Mouse (Mus musculus) kidney, postnatal 0 days (tissue): ENCODE measurements around the gene Foxl1. TPM values are rescaled to one million over a fixed set of nuclear protein-coding genes. Genes with fewer than 3 reads are reported as not detected.
A peak's percentile ranks its signal among the peaks of the same experiment; 100 is the strongest.

Experiments used
- ATAC-seq: fragments of 200-750 bp; cut with Nextera tagmentation; replicated peaks from 2 replicates; pipeline ENCODE4 v1.8.0; 2017; ENCODE audit warnings: low read depth, moderate number of reproducible peaks, moderate TSS enrichment, moderate library complexity; ENCODE audit not compliant: low FRiP score
- DNase-seq: peaks from one replicate; pipeline ENCODE4 v3.0.0-alpha.2; 2016; ENCODE audit warnings: low spot score
- H3K27ac ChIP-seq: fragments of 300-500 bp; sonication (generic); 2 replicates; pipeline ENCODE4 v1.5.1; 2014; ENCODE audit warnings: mild to moderate bottlenecking
- H3K27me3 ChIP-seq: fragments of 300-500 bp; sonication (generic); 2 replicates; pipeline ENCODE4 v1.6.1; 2014; ENCODE audit warnings: low read length, mixed read lengths; ENCODE audit not compliant: insufficient read depth
- H3K36me3 ChIP-seq: fragments of 300-500 bp; sonication (generic); 2 replicates; pipeline ENCODE4 v1.6.1; 2014; ENCODE audit warnings: low read length, mixed read lengths; ENCODE audit not compliant: insufficient read depth
- H3K4me1 ChIP-seq: fragments of 300-500 bp; sonication (generic); replicated peaks from 2 replicates; pipeline ENCODE4 v1.6.1; 2014; ENCODE audit warnings: antibody characterized with exemption, low read length, mixed read lengths; ENCODE audit not compliant: insufficient read depth
- H3K4me2 ChIP-seq: fragments of 300-500 bp; sonication (generic); 2 replicates; pipeline ENCODE4 v1.6.1; 2014; ENCODE audit warnings: mild to moderate bottlenecking, low read length, moderate library complexity, mixed read lengths
- H3K4me3 ChIP-seq: fragments of 300-500 bp; sonication (generic); replicated peaks from 2 replicates; pipeline ENCODE4 v1.5.1; 2014; ENCODE audit warnings: low read depth, low read length
- H3K9ac ChIP-seq: fragments of 300-500 bp; sonication (generic); 2 replicates; pipeline ENCODE4 v1.6.1; 2014; ENCODE audit warnings: low read depth, low read length
- H3K9me3 ChIP-seq: fragments of 300-500 bp; sonication (generic); replicated peaks from 2 replicates; pipeline ENCODE4 v1.6.1; 2016; ENCODE audit warnings: low read length, inconsistent platforms, mixed read lengths
- CTCF ChIP-seq: IDR thresholded peaks from 2 replicates; pipeline ENCODE4 v1.5.1; 2016; ENCODE audit warnings: antibody characterized with exemption, low read depth, mild to moderate bottlenecking, moderate library complexity
- WGBS: fragments of 180-500 bp; shearing (Covaris S2); extraction: QIAGEN DNeasy Blood & Tissue Kit; methylation state at CpG from one replicate; pipeline ENCODE4 v1.1.7; 2014; 5-methylcytosine and 5-hydroxymethylcytosine counted together
- polyA plus RNA-seq: library from polyadenylated mRNA; unstranded; fragments of >200 nt; fragmentation: Nextera tagmentation; extraction: Ambion mirVana; gene quantifications from 2 replicates; pipeline ENCODE4 v1.2.1, GENCODE M21; 2015

The Foxl1 gene
- polyA plus RNA-seq, 1 experiment from 2014 or later: 8.3 TPM

GRCm38 (mm10) chr8:121170116-121170515, 42.4 kb downstream of the Foxl1 start:
- Histone ChIP-seq H3K36me3 (no peaks in the 10 kb centered on the region), H3K27ac (peak overlapping the region; percentile 60; the same call in 1 of the 2 replicates), H3K4me3 (no peak overlapping the region), H3K9ac (no peak overlapping the region), H3K4me2 (no peak overlapping the region), H3K9me3 (no peaks in the 10 kb centered on the region), H3K4me1 (peaks cover 13% of the 10 kb centered on the region), H3K27me3 (no peaks in the 10 kb centered on the region)
- 25% methylated on average over 7 of the region's 7 CpGs for WGBS
- no peak for TF ChIP-seq CTCF
- ATAC-seq (no peak), DNase-seq (no peak)

- Histone ChIP-seq H3K9ac (no peak overlapping the region), H3K27me3 (no peaks in the 10 kb centered on the region), H3K4me2 (no peak overlapping the region), H3K4me1 (peaks cover 13% of the 10 kb centered on the region), H3K36me3 (no peaks in the 10 kb centered on the region), H3K4me3 (no peak overlapping the region), H3K27ac (peak overlapping the region; percentile 60; the same call in 1 of the 2 replicates), H3K9me3 (no peaks in the 10 kb centered on the region)
- peak; percentile 36; the same call in 1 of the 2 replicates for TF ChIP-seq CTCF
- WGBS: 50% methylated on average over 27 of the region's 27 CpGs
- ATAC-seq (no peak), DNase-seq (no peak)
These were observed 43.1 kb downstream of the Foxl1 start for GRCm38 (mm10) chr8:121170626-121171552.

- Histone ChIP-seq H3K4me2 (no peak overlapping the region), H3K9ac (no peak overlapping the region), H3K9me3 (no peaks in the 10 kb centered on the region), H3K36me3 (no peaks in the 10 kb centered on the region), H3K4me3 (no peak overlapping the region), H3K27ac (no peak overlapping the region), H3K27me3 (no peaks in the 10 kb centered on the region), H3K4me1 (peaks cover 20% of the 10 kb centered on the region)
- 60% methylated on average over 8 of the region's 8 CpGs for WGBS
- DNase-seq (no peak), ATAC-seq (no peak)
- no peak for TF ChIP-seq CTCF
These were observed 44.8 kb downstream of the Foxl1 start for GRCm38 (mm10) chr8:121172567-121172966.

GRCm38 (mm10) chr8:121174178-121174577, 46.4 kb downstream of the Foxl1 start:
- peak; percentile 82 for DNase-seq
- peak overlapping the region; percentile 68 for H3K27ac ChIP-seq

GRCm38 (mm10) chr8:121174721-121175539, 47.2 kb downstream of the Foxl1 start:
- DNase-seq: no peak
- Histone ChIP-seq H3K9me3 (no peaks in the 10 kb centered on the region), H3K9ac (no peak overlapping the region), H3K4me3 (no peak overlapping the region), H3K36me3 (no peaks in the 10 kb centered on the region), H3K27ac (peak overlapping the region; percentile 68), H3K27me3 (no peaks in the 10 kb centered on the region), H3K4me2 (peak overlapping the region; percentile 23; the same call in 1 of the 2 replicates), H3K4me1 (peaks cover 20% of the 10 kb centered on the region)
- no peak for ATAC-seq
- WGBS: 35% methylated on average over 29 of the region's 30 CpGs
- TF ChIP-seq CTCF: no peak

More at GRCm38 (mm10) chr8:121174178-121174577, 46.4 kb downstream of the Foxl1 start:
- H3K36me3 ChIP-seq: no peaks in the 10 kb centered on the region
- ATAC-seq: peak; percentile 63
- H3K4me2 ChIP-seq: 0 out of 2 replicates have a peak overlapping the region, but pooled peaks have one; percentile 23
- WGBS: 54% methylated on average over 10 of the region's 10 CpGs
- no peaks in the 10 kb centered on the region for H3K27me3 ChIP-seq
- H3K4me1 ChIP-seq: peaks cover 20% of the 10 kb centered on the region
- no peaks in the 10 kb centered on the region for H3K9me3 ChIP-seq
- TF ChIP-seq CTCF: peak; percentile 40
- H3K9ac ChIP-seq: no peak overlapping the region
- H3K4me3 ChIP-seq: no peak overlapping the region

GRCm38 (mm10) chr8:121175540-121176090, 47.9 kb downstream of the Foxl1 start:
- peak; percentile 72 for DNase-seq
- no peaks in the 10 kb centered on the region for H3K36me3 ChIP-seq
- no peak overlapping the region for H3K9ac ChIP-seq
- H3K4me1 ChIP-seq: peaks cover 14% of the 10 kb centered on the region
- H3K27me3 ChIP-seq: no peaks in the 10 kb centered on the region
- no peak overlapping the region for H3K4me3 ChIP-seq
- no peaks in the 10 kb centered on the region for H3K9me3 ChIP-seq
- no peak overlapping the region for H3K4me2 ChIP-seq
- WGBS: 47% methylated on average over 8 of the region's 8 CpGs
- H3K27ac ChIP-seq: peak overlapping the region; percentile 68
- TF ChIP-seq CTCF: no peak
- no peak; the same call in 1 of the 2 replicates for ATAC-seq
